Mouse (Mus musculus) testis, postnatal 10 days (tissue): ENCODE results near the gene Luzp2.
A peak's percentile ranks its signal among the peaks of the same experiment; 100 is the strongest.

ENCODE experiments used
- DNase-seq: peaks from one replicate; pipeline ENCODE4 v3.0.0; 2021; ENCODE audit warnings: low spot score

Gene Luzp2

DNA sequence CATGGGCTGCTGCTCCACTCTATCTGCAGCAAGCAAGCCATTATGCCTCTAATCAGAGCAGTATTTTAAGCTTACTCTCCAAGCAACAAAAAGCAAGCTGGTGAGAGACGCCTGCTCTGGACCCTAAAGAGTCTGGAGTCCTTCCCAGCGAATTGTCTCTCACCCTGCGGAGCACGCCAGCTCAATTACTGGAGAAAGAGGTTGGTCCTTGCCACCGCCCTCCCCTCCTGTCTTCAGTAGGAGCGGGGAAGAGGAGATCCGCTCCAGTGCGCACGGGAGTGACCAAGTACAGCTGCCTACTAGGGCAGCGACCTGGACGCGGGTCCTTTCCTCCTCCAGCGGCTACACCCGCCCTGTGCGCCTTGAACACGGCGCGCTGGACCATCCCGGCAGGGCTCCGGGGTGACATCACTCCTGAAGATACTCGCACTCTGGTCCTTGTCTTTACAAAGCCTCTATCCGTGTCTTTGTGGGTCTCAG lies at the start of gene Luzp2:
TSS of gene Luzp2 (plus strand) at position 127 of the 480 bp plus-strand sequence.
- DNase-seq = peak; percentile 39

DNA sequence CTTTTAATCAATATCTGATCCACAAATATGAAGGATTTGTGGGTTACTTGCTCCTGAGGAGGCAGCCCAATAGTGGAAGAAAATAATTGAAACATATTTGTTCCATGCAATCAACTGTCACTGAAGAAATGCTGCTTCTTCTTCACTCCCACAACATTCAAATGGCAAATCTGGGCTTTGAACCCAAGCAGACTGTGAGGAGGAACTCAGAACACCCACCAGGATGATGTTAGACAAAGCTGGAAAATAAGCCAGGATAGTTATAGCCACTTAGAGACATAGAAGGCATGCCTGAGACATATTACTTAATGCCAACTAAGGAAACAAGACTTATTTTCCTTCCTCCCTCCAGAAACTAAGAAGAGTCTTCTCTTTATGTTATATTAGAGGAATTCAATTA lies 47.8 kb upstream of the Luzp2 start:
- DNase-seq = no peak

- no peak for DNase-seq
Measured at GRCm38 (mm10) chr7:54818606-54819005, 16.7 kb upstream of the Luzp2 start.

GRCm38 (mm10) chr7:54828751-54829150 lies 6.5 kb upstream of the Luzp2 start:
- DNase-seq = no peak

DNA sequence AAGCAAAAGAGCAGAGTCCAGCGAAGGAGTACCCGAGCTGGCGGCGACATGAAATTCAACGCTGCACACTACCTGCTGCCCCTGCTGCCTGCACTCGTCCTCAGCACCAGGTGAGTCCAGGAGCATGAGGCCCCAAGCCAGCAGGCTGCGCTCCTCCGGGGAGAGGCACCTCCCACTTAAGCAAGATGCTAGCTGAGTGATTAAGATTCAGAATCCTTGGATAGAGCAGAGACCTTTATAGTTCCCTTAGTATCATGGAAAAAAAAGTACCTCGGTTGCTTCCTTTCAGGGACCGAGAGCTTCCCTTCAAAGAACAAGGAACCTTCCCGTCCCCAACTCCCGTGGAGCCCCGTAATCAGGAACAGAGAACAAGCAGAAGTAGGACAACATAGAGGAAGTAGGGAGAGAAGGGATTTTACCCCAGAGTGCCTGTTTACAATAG lies 634 bp downstream of the Luzp2 start:
- DNase-seq = no peak

GRCm38 (mm10) chr7:54836437-54836836 lies 1.1 kb downstream of the Luzp2 start:
- DNase-seq = no peak

DNA sequence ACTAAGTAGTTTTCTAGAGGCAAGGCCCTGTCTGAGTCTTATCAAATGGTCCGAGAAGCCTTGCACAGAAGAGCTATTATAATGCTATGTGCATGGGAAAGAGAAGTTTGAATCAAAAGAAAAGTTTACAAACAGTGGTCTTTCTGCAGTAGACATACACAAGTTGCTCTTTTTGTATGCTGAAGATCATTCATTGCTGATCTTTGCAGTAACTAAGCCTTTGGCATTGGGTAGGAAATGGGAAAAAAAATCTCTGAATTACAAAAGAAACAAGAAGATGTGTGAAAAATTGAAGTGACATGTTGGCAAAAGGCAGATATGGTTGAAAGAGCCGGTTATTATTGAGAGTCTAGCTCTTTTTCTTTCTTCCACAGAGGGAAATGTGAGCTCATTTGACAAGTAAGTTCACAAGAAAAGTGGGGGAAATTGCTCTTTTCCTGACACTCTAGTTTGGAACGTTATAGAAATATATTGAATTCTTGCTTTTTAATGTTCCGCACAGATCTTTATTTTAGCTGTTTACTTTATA lies 7.6 kb downstream of the Luzp2 start:
- DNase-seq = no peak

GRCm38 (mm10) chr7:54845875-54846691 lies 10.8 kb downstream of the Luzp2 start:
- no peak for DNase-seq

DNA sequence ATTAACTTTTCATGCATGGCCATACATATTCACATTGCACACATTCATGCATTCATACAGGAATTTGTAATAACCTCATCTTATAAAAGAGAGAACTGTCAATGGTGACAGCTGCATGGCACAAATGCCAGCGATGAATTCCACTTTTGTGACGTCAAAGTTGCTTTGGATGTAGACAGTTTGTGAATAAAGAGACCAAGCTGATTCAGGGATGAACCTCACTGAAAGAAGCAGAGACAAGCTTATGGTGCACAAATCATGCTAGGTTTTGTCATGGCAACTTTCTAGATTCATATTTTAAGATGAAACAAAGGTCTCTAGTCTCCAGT lies 11.4 kb downstream of the Luzp2 start:
- no peak for DNase-seq

DNA sequence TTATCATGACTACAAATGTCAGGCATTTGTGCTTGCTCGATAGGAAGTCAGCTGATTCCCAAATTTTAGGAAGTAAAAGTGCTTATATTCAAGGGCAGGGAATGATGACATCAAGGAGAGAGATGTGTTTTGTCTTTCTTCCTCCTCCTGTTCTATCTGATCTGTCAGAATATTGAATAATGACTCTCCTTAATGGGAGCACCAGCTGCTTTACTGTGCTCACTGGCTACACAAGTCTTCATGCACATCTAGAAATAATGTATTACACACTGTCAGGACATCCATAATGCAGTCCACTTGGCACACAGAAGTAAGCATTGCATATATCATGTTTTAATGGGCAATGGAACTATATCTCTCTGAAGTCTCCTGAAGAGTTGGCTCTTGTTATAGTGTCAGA lies 17.6 kb downstream of the Luzp2 start:
- no peak for DNase-seq

DNA sequence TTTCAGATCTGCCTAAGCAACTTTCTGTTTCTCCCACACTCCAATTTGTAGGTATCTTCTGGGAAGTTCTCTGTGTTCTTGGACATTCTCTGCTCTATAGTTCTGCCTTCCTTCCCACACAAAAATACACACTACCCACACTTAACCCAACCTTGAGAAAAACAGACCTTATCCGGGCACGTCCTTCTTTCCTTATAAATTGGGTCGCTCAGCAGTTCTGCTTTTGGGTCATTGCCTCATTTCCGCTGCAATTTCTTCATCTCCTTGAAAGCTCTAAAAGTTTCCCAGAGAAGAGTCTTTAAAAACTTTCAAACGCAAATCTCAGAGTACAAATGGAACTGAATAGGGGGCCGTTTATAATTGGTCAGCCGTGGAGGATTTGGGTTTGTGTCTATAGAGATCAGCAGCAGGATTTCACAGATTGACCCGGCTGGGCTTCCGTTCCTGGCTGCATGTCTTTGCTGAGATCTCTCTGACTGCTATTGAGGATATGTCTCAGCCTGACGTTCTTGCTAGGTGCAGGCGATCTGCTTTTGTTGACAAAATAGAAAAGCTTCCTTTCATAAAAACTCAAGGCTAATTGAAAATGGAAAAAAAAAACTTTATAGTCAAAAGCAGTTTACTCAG lies 26.0 kb downstream of the Luzp2 start:
- no peak for DNase-seq

GRCm38 (mm10) chr7:54878928-54879644 lies 43.8 kb downstream of the Luzp2 start:
- no peak for DNase-seq

DNA sequence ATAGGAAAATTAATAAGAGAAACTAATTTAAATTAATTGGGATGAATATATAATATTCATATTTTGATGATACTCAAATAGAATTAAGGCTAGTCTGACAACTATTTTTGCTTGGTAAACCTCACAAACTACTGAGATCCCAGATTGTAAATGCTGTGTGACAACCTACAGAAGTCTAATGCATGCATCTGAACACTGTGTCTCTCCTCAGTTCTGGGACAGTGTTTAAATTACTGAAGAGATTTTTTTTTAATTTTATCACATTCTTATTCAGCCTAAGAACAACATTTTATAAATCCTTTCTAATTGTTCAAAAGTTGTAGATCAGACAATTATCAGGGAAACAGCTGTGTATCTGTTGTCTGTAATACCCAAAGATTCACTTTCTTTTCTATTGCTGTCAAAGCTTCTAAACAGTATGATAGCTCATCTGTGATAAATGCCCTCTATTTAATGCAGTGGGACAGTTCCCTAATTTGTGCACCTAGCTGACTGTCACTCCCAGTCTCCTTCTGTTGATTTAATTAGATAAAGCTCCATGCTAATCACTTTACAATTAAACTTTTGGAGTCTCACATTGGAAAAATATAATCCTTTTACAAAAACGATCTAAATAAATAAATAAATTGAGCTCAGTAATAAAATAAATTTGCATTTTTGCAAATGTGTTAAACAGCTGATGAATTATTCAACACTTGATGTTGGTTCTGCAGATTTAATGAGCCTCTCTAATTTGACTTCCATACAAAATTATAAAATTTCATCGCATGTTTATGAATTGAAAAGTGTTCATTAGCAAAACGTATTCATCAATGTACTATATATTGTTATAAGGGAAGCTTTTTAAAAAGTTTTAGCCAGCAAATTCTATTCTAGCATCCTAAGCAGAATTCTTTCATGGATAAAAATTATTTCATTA lies 58.7 kb downstream of the Luzp2 start:
- DNase-seq = no peak

DNA sequence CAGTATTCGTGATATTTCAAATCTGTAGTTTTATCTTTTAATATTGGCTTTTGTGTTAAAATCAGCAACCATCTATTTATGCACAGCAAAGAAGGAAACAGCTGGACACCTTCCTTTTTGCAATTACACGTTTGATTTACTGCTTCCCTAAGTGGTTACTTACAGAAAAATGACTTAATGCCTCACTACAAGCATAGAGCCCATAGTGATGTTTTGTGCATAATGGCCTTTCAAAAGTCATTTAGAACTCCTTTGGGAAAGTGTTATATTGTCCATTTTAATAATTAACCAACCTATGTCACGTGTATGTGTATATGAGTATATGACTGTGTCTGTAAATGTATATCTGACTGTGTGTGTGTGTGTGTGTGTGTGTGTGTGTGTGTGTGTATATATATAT lies 63.3 kb downstream of the Luzp2 start:
- DNase-seq = no peak

GRCm38 (mm10) chr7:54909958-54910357 lies 74.7 kb downstream of the Luzp2 start:
- no peak for DNase-seq

GRCm38 (mm10) chr7:54914030-54914429 lies 78.7 kb downstream of the Luzp2 start:
- DNase-seq = no peak

DNA sequence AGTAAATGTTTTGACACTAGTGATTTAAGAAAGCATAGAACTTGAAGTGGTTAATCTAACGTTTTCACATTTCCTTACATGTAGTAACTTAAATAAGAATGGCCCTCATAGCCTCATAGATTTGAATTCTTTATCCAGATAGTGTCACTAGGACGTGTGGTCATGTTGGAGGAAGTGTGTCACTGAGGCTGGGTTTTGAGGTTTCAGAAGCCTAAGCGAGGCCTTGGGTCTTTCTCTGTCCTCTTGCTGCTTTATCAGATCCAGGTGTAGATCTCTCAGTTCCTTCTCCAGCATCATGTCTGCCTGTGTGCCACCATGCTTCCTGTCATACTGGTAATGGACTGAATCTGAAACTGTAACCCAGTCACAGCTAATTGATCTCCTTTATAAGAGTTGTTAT lies 86.7 kb downstream of the Luzp2 start:
- no peak for DNase-seq

- DNase-seq = no peak
Measured at GRCm38 (mm10) chr7:54956759-54957158, 121.5 kb downstream of the Luzp2 start.

GRCm38 (mm10) chr7:54962678-54963077 lies 127.4 kb downstream of the Luzp2 start:
- DNase-seq = no peak

GRCm38 (mm10) chr7:54977372-54977771 lies 142.1 kb downstream of the Luzp2 start:
- no peak for DNase-seq

GRCm38 (mm10) chr7:54980585-54980984 lies 145.3 kb downstream of the Luzp2 start:
- no peak for DNase-seq

DNA sequence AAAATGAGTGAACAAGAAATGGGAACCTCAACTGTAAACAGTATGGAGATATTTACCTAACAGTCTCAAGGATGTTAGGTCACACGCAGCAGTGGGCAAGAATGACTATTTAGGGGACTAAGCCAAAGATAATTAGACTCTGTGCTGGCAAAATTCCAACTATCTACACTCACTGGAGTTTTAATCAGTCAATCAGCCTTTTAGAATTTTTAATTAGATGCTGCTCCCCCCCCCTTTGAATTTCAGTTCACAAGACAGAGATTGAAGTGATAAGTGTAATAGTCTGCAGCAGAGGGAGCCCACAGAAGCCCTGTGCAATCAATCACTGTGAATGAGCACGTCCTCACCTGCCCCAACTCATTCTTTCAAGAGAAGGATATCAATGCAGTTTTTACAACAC lies 165.1 kb downstream of the Luzp2 start:
- no peak for DNase-seq
